Mouse (Mus musculus) lung, embryonic 15.5 days (tissue): ENCODE results near the gene Troap. TPM values are rescaled to one million over a fixed set of nuclear protein-coding genes. Genes with fewer than 3 reads are reported as not detected.

ENCODE experiments used
- ATAC-seq: fragments of 200-750 bp; cut with Nextera tagmentation; 2 replicates; pipeline ENCODE4 v1.8.0; 2017; ENCODE audit warnings: moderate number of reproducible peaks, borderline replicate concordance; ENCODE audit not compliant: low FRiP score, low TSS enrichment; ENCODE audit errors: extremely low read depth
- H3K27ac ChIP-seq: fragments of 300-500 bp; sonication (generic); 2 replicates; pipeline ENCODE4 v1.5.1; 2015; ENCODE audit warnings: moderate library complexity, mild to moderate bottlenecking, inconsistent platforms
- H3K27me3 ChIP-seq: fragments of 300-500 bp; sonication (generic); 2 replicates; pipeline ENCODE4 v1.6.1; 2015; ENCODE audit warnings: inconsistent platforms
- H3K36me3 ChIP-seq: fragments of 300-500 bp; sonication (generic); 2 replicates; pipeline ENCODE4 v1.6.1; 2015; ENCODE audit warnings: inconsistent platforms
- H3K4me1 ChIP-seq: fragments of 300-500 bp; sonication (generic); 2 replicates; pipeline ENCODE4 v1.6.1; 2015; ENCODE audit warnings: inconsistent platforms
- H3K4me2 ChIP-seq: fragments of 300-500 bp; sonication (generic); 2 replicates; pipeline ENCODE4 v1.6.1; 2015; ENCODE audit warnings: inconsistent platforms, mild to moderate bottlenecking, moderate library complexity
- H3K4me3 ChIP-seq: fragments of 300-500 bp; sonication (generic); 2 replicates; pipeline ENCODE4 v1.5.1; 2015; ENCODE audit warnings: mild to moderate bottlenecking, inconsistent platforms
- H3K9ac ChIP-seq: fragments of 300-500 bp; sonication (generic); 2 replicates; pipeline ENCODE4 v1.6.1; 2015; ENCODE audit warnings: inconsistent platforms
- H3K9me3 ChIP-seq: fragments of 300-500 bp; sonication (generic); 2 replicates; pipeline ENCODE4 v1.6.1; 2016; ENCODE audit warnings: inconsistent platforms
- WGBS: fragments of 180-500 bp; shearing (Covaris S2); methylation state at CpG from one replicate; pipeline ENCODE4 v1.1.7; 2015; 5-methylcytosine and 5-hydroxymethylcytosine counted together
- polyA plus RNA-seq: library from polyadenylated mRNA; unstranded; fragments of >200 nt; fragmentation: Nextera tagmentation; extraction: Ambion mirVana; gene quantifications from 2 replicates; pipeline ENCODE4 v1.2.1, GENCODE M21; 2015

Troap gene
- polyA plus RNA-seq, 1 experiment from 2014 or later = 41.9 TPM

- Histone ChIP-seq H3K4me2 (peak overlapping the region; percentile 83), H3K36me3 (peaks cover 25% of the 10 kb centered on the region), H3K9ac (peak overlapping the region; percentile 17; the same call in 1 of the 2 replicates), H3K27ac (0 out of 2 replicates have a peak overlapping the region, but pooled peaks have one; percentile 11), H3K9me3 (no peaks in the 10 kb centered on the region), H3K4me3 (peak overlapping the region; percentile 67), H3K27me3 (no peaks in the 10 kb centered on the region), H3K4me1 (peaks cover 35% of the 10 kb centered on the region)
- ATAC-seq = no peak
- WGBS = 56% methylated on average over 7 of the region's 7 CpGs
Measured at GRCm38 (mm10) chr15:99032726-99033250, 41.6 kb upstream of the Troap start.

- Histone ChIP-seq H3K4me2 (peak overlapping the region; percentile 83), H3K36me3 (peaks cover 29% of the 10 kb centered on the region), H3K27ac (no peak overlapping the region), H3K4me3 (peak overlapping the region; percentile 67; the same call in 1 of the 2 replicates), H3K27me3 (no peaks in the 10 kb centered on the region), H3K9ac (no peak overlapping the region), H3K9me3 (no peaks in the 10 kb centered on the region), H3K4me1 (peaks cover 35% of the 10 kb centered on the region)
- no peak for ATAC-seq
- WGBS = 76% methylated on average over 7 of the region's 7 CpGs
Measured at GRCm38 (mm10) chr15:99033498-99034270, 40.7 kb upstream of the Troap start.

GRCm38 (mm10) chr15:99035431-99035830 is 38.9 kb upstream of the Troap start:
- WGBS = 80% methylated on average over 4 of the region's 4 CpGs
- Histone ChIP-seq H3K4me2 (no peak overlapping the region), H3K36me3 (peaks cover 29% of the 10 kb centered on the region), H3K9me3 (no peaks in the 10 kb centered on the region), H3K27me3 (no peaks in the 10 kb centered on the region), H3K9ac (no peak overlapping the region), H3K4me1 (peaks cover 27% of the 10 kb centered on the region), H3K4me3 (no peak overlapping the region), H3K27ac (no peak overlapping the region)
- no peak for ATAC-seq

GRCm38 (mm10) chr15:99036249-99036905 is 38.0 kb upstream of the Troap start:
- no peaks in the 10 kb centered on the region for H3K9me3 ChIP-seq
- no peak overlapping the region for H3K27ac ChIP-seq
- H3K4me2 ChIP-seq = no peak overlapping the region
- H3K27me3 ChIP-seq = no peaks in the 10 kb centered on the region
- H3K4me3 ChIP-seq = no peak overlapping the region
- H3K9ac ChIP-seq = no peak overlapping the region
- 72% methylated on average over 8 of the region's 8 CpGs for WGBS
- no peak for ATAC-seq
- H3K36me3 ChIP-seq = peaks cover 29% of the 10 kb centered on the region
- H3K4me1 ChIP-seq = peaks cover 23% of the 10 kb centered on the region

GRCm38 (mm10) chr15:99038025-99038424 is 36.4 kb upstream of the Troap start:
- Histone ChIP-seq H3K4me1 (peaks cover 8% of the 10 kb centered on the region), H3K27me3 (no peaks in the 10 kb centered on the region), H3K4me2 (no peak overlapping the region), H3K36me3 (peaks cover 29% of the 10 kb centered on the region), H3K9ac (no peak overlapping the region), H3K4me3 (no peak overlapping the region), H3K9me3 (no peaks in the 10 kb centered on the region), H3K27ac (no peak overlapping the region)
- ATAC-seq = no peak
- 100% methylated on average over 1 of the region's 1 CpGs for WGBS

GRCm38 (mm10) chr15:99038797-99039196 is 35.6 kb upstream of the Troap start:
- no peak overlapping the region for H3K4me3 ChIP-seq

GRCm38 (mm10) chr15:99039306-99039705 is 35.1 kb upstream of the Troap start:
- Histone ChIP-seq H3K4me3 (no peak overlapping the region), H3K9ac (no peak overlapping the region), H3K27ac (no peak overlapping the region), H3K4me2 (no peak overlapping the region), H3K27me3 (no peaks in the 10 kb centered on the region), H3K9me3 (no peaks in the 10 kb centered on the region), H3K4me1 (no peaks in the 10 kb centered on the region; the same call in 1 of the 2 replicates), H3K36me3 (peaks cover 29% of the 10 kb centered on the region)
- 76% methylated on average over 4 of the region's 4 CpGs for WGBS
- ATAC-seq = no peak

More at GRCm38 (mm10) chr15:99038797-99039196, 35.6 kb upstream of the Troap start:
- no peak overlapping the region for H3K9ac ChIP-seq
- no peaks in the 10 kb centered on the region for H3K9me3 ChIP-seq
- H3K4me1 ChIP-seq = peaks cover under 1% of the 10 kb centered on the region
- H3K36me3 ChIP-seq = peaks cover 29% of the 10 kb centered on the region
- no peaks in the 10 kb centered on the region for H3K27me3 ChIP-seq
- H3K4me2 ChIP-seq = no peak overlapping the region
- 84% methylated on average over 5 of the region's 5 CpGs for WGBS
- H3K27ac ChIP-seq = no peak overlapping the region
- no peak for ATAC-seq

GRCm38 (mm10) chr15:99039996-99040919 is 34.1 kb upstream of the Troap start:
- Histone ChIP-seq H3K36me3 (peaks cover 20% of the 10 kb centered on the region), H3K9me3 (no peaks in the 10 kb centered on the region), H3K4me2 (0 out of 2 replicates have a peak overlapping the region, but pooled peaks have one; percentile 17), H3K27ac (no peak overlapping the region), H3K4me1 (no peaks in the 10 kb centered on the region; the same call in 1 of the 2 replicates), H3K4me3 (no peak overlapping the region), H3K27me3 (no peaks in the 10 kb centered on the region), H3K9ac (no peak overlapping the region)
- no peak; the same call in 1 of the 2 replicates for ATAC-seq
- 51% methylated on average over 26 of the region's 26 CpGs for WGBS

GRCm38 (mm10) chr15:99040920-99041856 is 33.2 kb upstream of the Troap start:
- no peak overlapping the region for H3K4me2 ChIP-seq
- H3K9ac ChIP-seq = no peak overlapping the region

GRCm38 (mm10) chr15:99042334-99042733 is 32.0 kb upstream of the Troap start:
- WGBS = 72% methylated on average over 5 of the region's 5 CpGs
- ATAC-seq = no peak
- H3K9ac ChIP-seq = no peak overlapping the region

More at GRCm38 (mm10) chr15:99040920-99041856, 33.2 kb upstream of the Troap start:
- no peak overlapping the region for H3K27ac ChIP-seq
- H3K36me3 ChIP-seq = peaks cover 11% of the 10 kb centered on the region
- no peak overlapping the region for H3K4me3 ChIP-seq
- H3K4me1 ChIP-seq = no peaks in the 10 kb centered on the region; the same call in 1 of the 2 replicates
- H3K27me3 ChIP-seq = no peaks in the 10 kb centered on the region
- H3K9me3 ChIP-seq = no peaks in the 10 kb centered on the region
- no peak for ATAC-seq
- WGBS = 48% methylated on average over 21 of the region's 21 CpGs

More at GRCm38 (mm10) chr15:99042334-99042733, 32.0 kb upstream of the Troap start:
- H3K4me3 ChIP-seq = no peak overlapping the region
- H3K27me3 ChIP-seq = no peaks in the 10 kb centered on the region
- peaks cover 5% of the 10 kb centered on the region for H3K36me3 ChIP-seq
- H3K4me2 ChIP-seq = no peak overlapping the region
- no peaks in the 10 kb centered on the region; the same call in 1 of the 2 replicates for H3K4me1 ChIP-seq
- H3K27ac ChIP-seq = no peak overlapping the region
- no peaks in the 10 kb centered on the region for H3K9me3 ChIP-seq
